Mouse (Mus musculus): ENCODE measurements at regions not wholly inside any gene's neighbourhood (a gene's known extent, or its start where the extent isn't known, plus 50 kb on each side); places are given as distances from the start of the nearest gene placed in this dataset.

DNA sequence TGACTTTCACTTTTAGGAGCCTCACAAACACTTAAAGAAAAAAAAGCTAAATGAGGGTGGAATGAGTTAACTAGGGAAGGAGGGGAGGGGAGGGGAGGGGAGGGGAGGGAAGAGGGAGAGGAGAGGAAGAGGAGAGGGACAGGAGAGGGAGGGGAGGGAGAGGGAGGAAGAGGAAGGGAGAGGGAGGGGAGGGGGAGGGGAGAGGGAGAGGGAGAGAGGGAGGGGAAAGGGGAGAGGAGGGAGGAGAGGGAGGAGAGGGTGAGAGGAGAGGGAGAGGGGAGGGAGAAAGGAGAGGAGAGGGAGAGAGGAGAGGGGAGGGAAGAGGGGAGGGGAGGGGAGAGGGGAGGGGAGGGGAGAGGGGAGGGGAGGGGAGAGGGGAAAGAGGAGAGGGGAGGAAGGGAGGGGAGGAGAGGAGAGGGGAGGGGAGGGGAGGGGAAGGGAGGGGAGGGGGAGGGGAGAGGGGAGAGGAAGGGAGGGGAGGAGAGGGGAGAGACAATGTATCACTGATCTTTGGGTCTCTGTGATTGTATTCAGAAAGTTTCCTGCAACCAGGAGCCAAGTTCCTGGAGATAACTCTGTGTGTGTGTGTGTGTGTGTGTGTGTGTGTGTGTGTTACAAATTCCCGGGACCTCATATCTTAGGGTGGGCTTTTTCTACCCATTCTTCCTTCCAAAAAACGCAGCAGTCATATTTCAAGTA is 168.3 kb downstream of the Ly86 start:
- TF ChIP-seq CTCF (IDR thresholded peaks at IDR 0.05; ENCODE audit: low read depth) (no peak), EP300 (optimal IDR thresholded peaks at IDR 0.05) (no peak)

Measured in stomach, postnatal 0 days (tissue).